Mouse (Mus musculus) lung, adult 18-20 months (tissue): ENCODE results near the gene Hist1h4f.

Source experiments
- DNase-seq, 2 experiments: peaks; one replicate each; pipeline ENCODE4 v3.0.0; 2022; ENCODE audit warnings: mixed read lengths in 2 of 2

Hist1h4f gene

DNA sequence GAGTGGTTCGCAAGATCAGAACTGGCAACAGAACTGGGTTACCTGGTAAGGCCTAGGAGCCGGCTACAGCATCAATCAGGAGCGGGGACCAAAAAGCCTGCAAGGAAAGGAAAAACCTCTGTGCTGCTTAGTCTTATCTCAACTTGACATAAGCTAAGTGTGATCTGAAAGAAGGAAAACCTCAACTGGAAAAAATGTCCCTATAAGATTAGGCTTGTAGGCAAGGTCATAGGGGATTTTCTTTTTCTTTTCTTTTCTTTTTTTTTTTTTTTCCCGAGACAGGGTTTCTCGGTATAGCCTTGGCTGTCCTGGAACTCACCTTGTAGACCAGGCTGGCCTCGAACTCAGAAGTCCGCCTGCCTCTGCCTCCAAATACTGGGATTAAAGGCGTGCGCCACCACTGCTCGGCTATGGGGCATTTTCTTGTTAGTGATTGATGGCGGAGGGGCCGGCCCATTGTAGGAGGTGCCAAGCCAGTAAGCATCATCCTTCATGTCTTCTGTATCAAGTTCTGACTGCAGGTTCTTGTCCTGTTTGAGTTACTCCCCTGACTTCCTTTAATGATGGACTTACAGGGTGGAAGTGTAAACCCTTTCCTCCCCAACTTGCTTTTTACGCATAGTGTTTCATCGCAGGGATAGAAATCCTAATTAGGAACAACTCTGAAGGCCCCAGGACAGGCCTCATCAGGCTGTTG lies 44.5 kb downstream of the Hist1h4f start:
- DNase-seq = no peak

DNA sequence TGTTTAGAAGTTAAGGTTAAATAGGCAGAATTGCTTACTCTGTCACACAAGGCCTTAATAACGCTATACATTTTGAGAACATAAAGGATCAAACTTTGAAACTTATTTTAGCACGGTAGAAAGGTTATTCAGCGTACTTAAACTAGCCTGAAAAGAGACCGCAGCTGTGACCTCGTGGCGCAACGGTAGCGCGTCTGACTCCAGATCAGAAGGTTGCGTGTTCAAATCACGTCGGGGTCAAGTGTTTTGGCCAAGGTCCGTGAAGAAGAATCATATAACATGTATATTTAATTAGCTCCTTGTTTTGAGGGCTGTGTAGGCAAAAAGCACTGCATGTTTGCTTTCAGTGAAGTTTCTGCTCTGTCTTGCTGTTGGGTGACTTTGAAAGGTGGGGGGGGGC lies 45.1 kb downstream of the Hist1h4f start:
- DNase-seq = peak in 1 of 2 experiments; percentile 16

DNA sequence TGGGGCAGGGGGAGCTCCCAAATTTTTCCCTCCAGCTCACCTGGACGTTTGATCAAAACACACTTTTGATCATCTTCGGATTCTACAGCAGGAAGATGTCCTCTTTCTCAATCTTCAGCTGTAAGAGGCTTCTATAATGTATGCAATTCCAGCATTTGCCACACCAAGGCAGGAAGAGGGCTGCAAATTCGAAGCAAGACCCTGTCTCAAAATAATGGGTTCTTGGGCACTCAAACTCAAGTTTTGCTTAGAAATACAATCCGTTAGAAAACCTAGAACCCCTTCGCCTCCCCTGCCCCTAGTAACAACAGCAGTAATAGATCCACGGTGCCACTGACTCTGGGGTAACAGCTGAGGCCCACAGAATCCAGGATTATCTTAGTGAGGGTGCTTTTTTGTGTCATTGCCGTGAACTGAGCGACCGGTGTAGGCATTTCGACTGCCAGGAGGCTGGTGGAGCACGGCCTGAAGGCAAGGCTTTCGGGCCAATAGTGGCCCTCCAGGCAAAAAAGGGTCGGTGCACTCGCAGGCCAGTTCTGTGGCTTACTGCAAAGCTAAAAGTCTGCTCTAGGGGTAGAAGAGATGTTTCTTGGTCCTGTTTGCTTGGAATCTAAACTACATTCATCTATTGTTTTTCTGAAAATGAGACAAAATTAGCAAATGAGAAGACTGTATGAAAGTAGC lies 45.6 kb downstream of the Hist1h4f start:
- no peak for DNase-seq

DNA sequence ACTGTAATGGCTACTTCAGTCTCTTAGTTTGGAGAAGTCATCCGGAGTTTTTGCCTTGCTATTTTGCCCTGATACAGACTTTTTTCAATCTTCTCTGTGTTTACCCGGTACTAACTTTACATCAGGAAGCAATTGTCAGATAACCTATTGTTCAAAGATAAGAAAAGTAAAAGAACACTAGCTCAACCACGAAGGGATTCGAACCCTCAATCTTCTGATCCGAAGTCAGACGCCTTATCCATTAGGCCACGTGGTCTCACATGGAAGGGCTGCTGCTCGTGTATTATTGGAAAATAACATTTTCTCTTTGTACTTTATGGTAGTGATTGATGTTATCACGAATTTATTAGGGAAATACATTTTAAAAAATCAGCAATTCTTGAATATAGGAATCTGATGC lies 47.7 kb downstream of the Hist1h4f start:
- peak in 1 of 2 experiments; percentile 22 for DNase-seq

DNA sequence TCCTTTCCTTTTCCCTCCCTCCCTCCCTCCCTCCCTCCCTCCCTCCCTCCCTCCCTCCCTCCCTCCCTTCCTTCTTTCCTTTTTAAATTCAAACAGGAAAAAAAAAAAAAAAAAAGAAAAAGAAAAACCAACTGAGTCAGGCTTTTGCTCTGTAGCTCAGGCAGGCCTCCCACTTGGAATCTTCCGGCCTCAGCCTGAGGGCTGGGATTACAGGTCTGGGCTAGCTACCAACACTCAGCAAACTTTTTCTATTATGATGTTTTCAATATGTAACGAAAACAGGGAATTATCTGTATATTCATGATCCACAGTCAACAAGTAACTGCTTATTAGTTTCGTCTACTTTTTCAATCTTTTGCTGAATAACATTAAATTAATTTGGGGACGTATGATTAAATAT lies 48.5 kb downstream of the Hist1h4f start:
- DNase-seq = no peak

DNA sequence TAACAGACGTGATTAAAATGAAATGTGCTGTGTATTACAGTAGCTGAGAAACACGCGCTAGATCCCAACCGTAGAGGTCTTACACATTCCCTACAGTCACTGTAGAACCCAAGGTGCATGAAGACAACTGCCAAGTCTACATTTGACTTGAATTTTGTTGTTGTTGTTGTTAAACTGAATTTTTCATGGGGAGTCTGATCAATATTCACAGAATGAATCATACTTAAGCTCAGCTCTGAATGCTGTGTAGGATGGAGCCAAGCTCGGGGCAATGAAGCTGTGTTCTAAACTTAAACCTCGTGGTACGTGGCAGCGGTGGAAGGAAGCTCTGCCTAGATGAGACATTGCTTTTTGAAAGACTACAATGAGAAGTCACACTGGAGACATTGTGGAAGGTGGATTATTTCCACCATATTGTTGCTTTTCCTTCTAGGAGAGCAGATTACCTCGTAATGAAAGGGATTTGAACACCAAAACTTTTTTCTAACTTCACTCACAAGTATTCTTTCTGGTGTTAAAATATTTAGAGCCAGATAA lies 49.3 kb downstream of the Hist1h4f start:
- no peak for DNase-seq

DNA sequence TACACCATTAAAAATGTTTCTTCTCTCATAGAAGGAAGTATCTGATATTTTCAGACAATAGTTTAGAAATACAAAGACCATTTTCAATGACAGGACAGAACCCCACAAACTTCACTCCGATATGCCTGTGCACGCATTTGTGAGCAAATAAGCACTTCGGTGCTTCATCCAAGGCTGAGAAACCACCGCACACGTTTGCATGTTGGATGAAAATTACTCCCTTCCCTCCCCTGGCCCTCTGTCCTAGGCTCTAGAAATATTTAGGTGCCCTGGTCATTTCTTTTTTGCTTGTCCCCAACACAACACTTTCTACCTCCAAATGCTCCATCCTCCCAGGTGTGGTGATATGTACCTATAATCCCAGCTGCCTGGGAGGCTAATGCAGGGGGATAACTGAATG lies 49.9 kb downstream of the Hist1h4f start:
- no peak for DNase-seq
